Mouse (Mus musculus): ENCODE results near the gene Spag17. TPM values are rescaled to one million over a fixed set of nuclear protein-coding genes. Genes with fewer than 3 reads are reported as not detected.

The Spag17 gene
- total RNA-seq, 2 experiments from 2014 or later, result 0.13 to 0.17 TPM

DNA sequence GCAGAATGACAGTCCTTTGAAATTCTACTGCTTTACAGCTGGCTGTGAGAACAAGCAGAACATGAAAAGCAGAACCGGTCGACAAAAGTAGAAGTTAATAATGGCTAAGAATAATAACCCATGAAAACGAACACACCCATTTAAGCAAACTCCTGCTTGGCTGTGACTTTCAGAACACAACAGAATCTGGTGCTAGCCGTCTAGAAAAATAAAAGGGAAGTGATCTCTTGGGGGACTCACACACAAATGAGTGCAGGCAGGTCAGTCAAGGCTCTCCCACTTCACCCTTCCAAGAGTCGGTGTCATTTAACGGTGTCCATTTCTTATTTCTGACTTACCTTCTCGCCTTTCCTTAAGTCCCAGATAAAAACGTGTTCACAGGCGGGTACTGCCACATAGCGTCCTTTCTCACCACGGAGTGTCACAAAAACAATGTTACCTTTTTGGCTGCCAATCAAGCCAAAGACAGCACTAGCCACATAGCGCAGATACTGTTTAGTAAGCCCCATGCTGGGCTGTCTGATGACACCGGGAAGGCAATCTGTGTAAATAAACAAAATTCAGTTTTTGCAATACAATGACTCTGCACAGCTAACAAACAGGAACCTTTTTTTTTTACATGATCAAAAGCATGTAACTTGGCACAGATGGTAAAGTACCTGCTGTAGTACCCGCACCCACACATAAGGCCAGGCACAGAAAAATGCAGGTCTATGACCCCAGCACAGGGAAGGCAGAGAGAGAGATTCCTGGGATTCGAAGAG lies 275.7 kb downstream of the Spag17 start:
- DNase-seq (ENCODE audit: low spot score in 2 of 2), result no peak
- intact Hi-C loops (cut with DNase I), result loop anchor here (10.0 kb wide), 1 partner anchor 1266 kb away; the partner anchor contains the start of gene Hao2

DNA sequence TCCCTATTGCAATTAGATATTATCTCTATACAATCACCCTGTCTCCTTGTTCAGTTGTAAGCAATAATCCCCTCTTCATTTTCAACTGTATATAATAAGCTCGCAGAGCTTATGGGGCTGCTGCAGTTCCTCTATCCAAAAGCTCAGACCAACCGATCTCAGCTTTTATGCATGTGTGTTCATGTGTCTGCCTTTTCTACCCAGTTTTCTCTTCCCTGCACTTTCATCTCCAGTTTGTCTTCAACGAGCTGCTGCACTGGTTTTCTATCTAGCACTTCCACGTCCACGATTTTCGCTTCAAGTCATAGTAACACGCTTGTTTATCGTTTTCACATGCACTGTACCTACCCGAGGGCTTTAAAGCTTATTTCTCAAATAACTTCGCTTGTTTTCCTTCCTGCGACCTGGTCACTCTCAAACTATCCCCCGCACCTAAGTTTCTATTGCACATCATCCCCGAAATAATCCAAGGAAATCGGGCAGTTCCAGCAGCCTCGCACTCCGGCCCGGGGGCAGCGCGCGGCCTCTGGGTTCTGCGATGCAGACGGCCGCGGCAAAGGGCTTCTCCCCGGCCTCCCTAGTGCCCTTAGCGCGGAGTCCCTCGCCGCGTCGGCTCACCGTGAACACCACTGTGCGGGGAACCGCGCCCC lies 276.6 kb downstream of the Spag17 start:
- intact Hi-C loops (cut with DNase I), result loop anchor here (10.0 kb wide), 1 partner anchor 1267 kb away; the partner anchor contains the start of gene Hao2
- no peak for DNase-seq (ENCODE audit: low spot score in 2 of 2)

DNA sequence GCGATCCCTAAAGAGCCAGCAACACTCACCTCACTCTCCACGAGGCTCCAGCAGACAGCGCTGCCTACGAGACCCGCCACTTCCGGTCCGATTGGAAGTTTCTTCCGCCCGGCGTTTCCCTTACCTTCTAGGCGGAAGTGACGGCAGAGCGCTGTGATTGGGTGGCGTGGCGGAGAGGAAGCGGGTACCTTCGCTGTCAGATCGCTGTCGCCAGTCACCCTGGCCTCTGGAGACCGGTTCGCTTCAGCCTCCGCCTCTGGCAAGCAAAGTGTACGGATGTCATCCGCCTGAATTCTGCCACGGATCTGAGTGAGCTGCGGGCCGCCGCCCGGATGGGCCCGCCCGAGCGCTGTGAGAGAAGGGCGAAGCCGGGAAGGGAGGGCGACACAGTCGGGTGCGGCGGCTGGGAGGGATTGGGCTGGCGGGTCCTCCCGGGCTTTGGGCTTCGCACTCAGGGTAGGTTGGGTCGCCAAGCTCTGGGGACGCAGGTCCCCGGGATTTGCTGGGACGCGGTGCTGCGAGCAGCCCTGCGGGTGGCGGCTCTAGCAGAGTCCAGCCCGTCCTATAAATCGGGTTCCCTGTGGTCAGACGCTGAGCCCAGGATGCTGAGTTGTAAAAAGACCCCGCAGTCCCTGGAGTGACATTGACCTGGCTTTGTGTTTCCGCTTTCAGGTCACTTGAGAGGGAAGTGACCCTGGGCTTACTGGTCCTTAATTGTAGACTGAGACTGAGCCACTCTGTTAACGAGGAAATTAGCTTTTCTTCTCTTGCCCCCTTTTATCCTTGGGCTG lies 277.3 kb downstream of the Spag17 start, which contains the start of the genes Gdap2 and Wdr3:
Gene Gdap2 (plus strand): TSS at position 67 of the 791 bp plus-strand sequence.
Gene Wdr3 (minus strand): TSS at position 93 of the 791 bp plus-strand sequence.
- peak; percentile 93 to 95 for DNase-seq (ENCODE audit: low spot score in 2 of 2)
- intact Hi-C loops (cut with DNase I), result loop anchor here (10.0 kb wide), 1 partner anchor 1268 kb away; the partner anchor contains the start of gene Hao2

DNA sequence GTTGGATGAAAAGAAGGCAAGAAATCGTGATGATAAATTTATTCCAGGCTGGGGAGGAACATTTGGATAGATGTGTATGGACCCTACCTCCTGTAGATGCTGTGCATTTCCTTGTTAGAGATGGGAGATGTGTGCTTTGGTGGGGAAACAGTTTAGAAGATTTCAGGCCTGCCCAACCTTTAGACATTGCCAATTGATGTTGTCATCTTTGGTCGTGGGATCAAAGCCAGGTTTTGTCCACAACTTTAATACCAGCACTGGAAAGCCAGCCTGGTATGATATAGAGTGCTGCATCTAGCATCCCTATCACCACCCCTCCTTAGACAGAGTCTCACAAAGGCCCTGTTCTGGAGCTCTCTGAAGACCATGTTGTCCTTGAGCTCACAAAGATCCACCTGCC lies 278.4 kb downstream of the Spag17 start:
- DNase-seq (ENCODE audit: low spot score in 2 of 2), result no peak
- intact Hi-C loops (cut with DNase I), result loop anchor here (10.0 kb wide), 1 partner anchor 1269 kb away; the partner anchor contains the start of gene Hao2

DNA sequence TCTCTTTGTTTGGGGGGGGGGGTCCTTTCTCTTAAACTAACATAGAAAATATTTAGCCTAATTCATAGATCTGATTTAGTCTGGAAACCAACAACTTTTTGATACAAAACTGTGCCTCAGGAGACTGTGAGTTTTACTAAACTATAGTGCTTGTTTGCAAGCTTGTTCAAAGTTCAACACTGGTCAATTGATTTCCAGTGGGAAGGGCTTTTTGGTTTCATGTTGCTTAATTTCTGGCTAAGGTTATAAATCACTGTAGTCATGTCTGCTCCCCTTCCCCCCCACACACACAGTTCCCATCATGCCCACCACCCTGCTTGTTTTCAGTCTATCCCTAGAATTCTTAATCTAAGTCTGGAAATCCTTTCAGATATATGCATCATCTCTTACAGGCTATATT lies 279.8 kb downstream of the Spag17 start:
- DNase-seq (ENCODE audit: low spot score in 2 of 2), result no peak
- intact Hi-C loops (cut with DNase I), result loop anchor here (10.0 kb wide), 1 partner anchor 1270 kb away; the partner anchor contains the start of gene Hao2

GRCm38 (mm10) chr3:100176031-100176430 lies 290.8 kb downstream of the Spag17 start:
- DNase-seq (ENCODE audit: low spot score in 2 of 2), result no peak
- intact Hi-C loops (cut with DNase I), result no loop called here

- no peak for DNase-seq (ENCODE audit: low spot score in 2 of 2)
- intact Hi-C loops (cut with DNase I), result no loop called here
Observed at GRCm38 (mm10) chr3:100180471-100180870, 295.3 kb downstream of the Spag17 start.

DNA sequence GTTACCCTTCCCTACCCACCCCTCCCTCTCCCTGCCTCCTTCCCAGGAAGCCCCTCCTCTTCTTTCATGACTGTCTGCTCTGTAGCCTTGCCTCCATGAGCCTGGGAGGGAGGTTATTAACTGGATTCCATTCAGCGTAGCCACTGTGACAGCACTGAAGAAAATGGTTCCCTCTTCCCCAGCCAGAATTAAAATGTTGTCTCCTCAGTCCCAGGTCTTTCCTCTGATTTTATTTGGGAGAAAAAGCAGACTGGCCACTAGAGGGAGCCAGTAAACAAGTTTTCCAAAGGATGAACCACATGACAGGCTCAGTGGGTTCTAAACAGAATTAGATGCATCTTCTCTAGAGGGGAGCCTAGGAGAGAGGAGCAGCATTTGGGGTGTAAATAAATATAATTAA lies 304.2 kb downstream of the Spag17 start:
- intact Hi-C loops (cut with DNase I), result no loop called here
- peak; percentile 87 to 89 for DNase-seq (ENCODE audit: low spot score in 2 of 2)

GRCm38 (mm10) chr3:100189861-100190260 lies 304.7 kb downstream of the Spag17 start:
- intact Hi-C loops (cut with DNase I), result loop anchor here (5.0 kb wide), 1 partner anchor 367 kb away; no protein-coding TSS in a partner anchor

More at GRCm38 (mm10) chr3:100189861-100190260, 304.7 kb downstream of the Spag17 start:
- no peak for DNase-seq (ENCODE audit: low spot score in 2 of 2)
